Mouse (Mus musculus) heart, embryonic 14.5 days (tissue): Measurements from ENCODE around the gene Lin7a. TPM values are rescaled to one million over a fixed set of nuclear protein-coding genes. Genes with fewer than 3 reads are reported as not detected.

Experiments
- ATAC-seq: fragments of 200-750 bp; cut with Nextera tagmentation; 2 replicates; pipeline ENCODE4 v1.8.0; 2017; ENCODE audit warnings: low read depth, moderate TSS enrichment; ENCODE audit not compliant: insufficient number of reproducible peaks, insufficient read depth, low FRiP score
- H3K27ac ChIP-seq, 2 experiments: fragments of 200-500 bp in 1 of 2; fragments of 300-500 bp in 1 of 2; sonication (generic) in 1 of 2; replicated peaks in 1 of 2; 2 replicates each; pipeline ENCODE4 v1.5.1; 2012 to 2014; ENCODE audit warnings: low read depth in 2 of 2, low read length in 2 of 2, control low read depth in 1 of 2, mild to moderate bottlenecking in 1 of 2, mixed read lengths in 1 of 2; ENCODE audit not compliant: control insufficient read depth in 1 of 2, insufficient read depth in 1 of 2
- H3K27me3 ChIP-seq: fragments of 300-500 bp; sonication (generic); 2 replicates; pipeline ENCODE4 v1.6.1; 2014; ENCODE audit warnings: mild to moderate bottlenecking, low read length, control low read depth; ENCODE audit not compliant: control insufficient read depth, insufficient read depth
- H3K36me3 ChIP-seq: fragments of 300-500 bp; sonication (generic); 2 replicates; pipeline ENCODE4 v1.6.1; 2014; ENCODE audit warnings: mild to moderate bottlenecking, control low read depth, low read length, mixed read lengths; ENCODE audit not compliant: control insufficient read depth, insufficient read depth
- H3K4me1 ChIP-seq, 2 experiments: fragments of 200-500 bp in 1 of 2; fragments of 300-500 bp in 1 of 2; sonication (generic) in 1 of 2; 2 replicates each; pipeline ENCODE4 v1.6.1; 2012 to 2014; ENCODE audit warnings: low read length in 2 of 2, control low read depth in 1 of 2, mixed read lengths in 1 of 2; ENCODE audit not compliant: control insufficient read depth in 2 of 2, insufficient read depth in 2 of 2
- H3K4me2 ChIP-seq: fragments of 300-500 bp; sonication (generic); 2 replicates; pipeline ENCODE4 v1.6.1; 2014; ENCODE audit warnings: mild to moderate bottlenecking, low read length
- H3K4me3 ChIP-seq, 2 experiments: fragments of 200-500 bp in 1 of 2; fragments of 300-500 bp in 1 of 2; sonication (generic) in 1 of 2; 2 replicates each; pipeline ENCODE4 v1.5.1; 2012 to 2014; ENCODE audit warnings: low read length in 2 of 2, mild to moderate bottlenecking in 2 of 2, control low read depth in 1 of 2, low read depth in 1 of 2, moderate library complexity in 1 of 2; ENCODE audit not compliant: control insufficient read depth in 1 of 2, insufficient read depth in 1 of 2
- H3K9ac ChIP-seq: fragments of 300-500 bp; sonication (generic); 2 replicates; pipeline ENCODE4 v1.6.1; 2014; ENCODE audit warnings: mild to moderate bottlenecking, low read length
- H3K9me3 ChIP-seq: fragments of 300-500 bp; sonication (generic); 2 replicates; pipeline ENCODE4 v1.6.1; 2016; ENCODE audit warnings: low read length, control low read depth; ENCODE audit not compliant: control insufficient read depth
- WGBS: fragments of 180-500 bp; shearing (Covaris S2); extraction: QIAGEN DNeasy Blood & Tissue Kit; methylation state at CpG from one replicate; pipeline ENCODE4 v1.1.7; 2014; 5-methylcytosine and 5-hydroxymethylcytosine counted together
- polyA plus RNA-seq: library from polyadenylated mRNA; unstranded; fragments of >200 nt; fragmentation: Nextera tagmentation; extraction: Ambion mirVana; gene quantifications from 2 replicates; pipeline ENCODE4 v1.2.1, GENCODE M21; 2014

Lin7a gene
- polyA plus RNA-seq, 1 experiment from 2014 or later, result 2.5 TPM

DNA sequence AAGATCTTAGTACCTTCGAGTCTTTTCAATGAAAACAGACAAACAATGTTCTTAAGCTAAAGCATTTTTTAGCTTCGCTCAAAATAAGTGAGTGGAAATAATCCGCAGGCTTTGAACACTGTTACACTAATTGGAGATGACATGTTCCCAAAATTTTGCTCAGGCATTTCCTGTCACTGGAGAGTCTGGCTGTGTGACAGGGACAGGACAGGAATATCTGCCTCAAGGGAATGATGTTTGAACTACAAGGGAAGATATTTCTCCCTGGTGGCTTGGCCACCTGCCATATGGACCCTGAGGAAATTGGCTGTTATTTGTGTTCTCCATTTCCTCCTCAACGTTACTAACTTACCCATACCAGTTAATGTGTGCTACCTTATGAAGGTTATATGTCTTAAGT lies 90.1 kb downstream of the Lin7a start:
- H3K4me2 ChIP-seq, result no peak overlapping the region
- H3K27me3 ChIP-seq, result no peaks in the 10 kb centered on the region
- H3K4me3 ChIP-seq, result no peak overlapping the region
- 53% methylated on average over 4 of the region's 4 CpGs for WGBS
- no peaks in the 10 kb centered on the region for H3K36me3 ChIP-seq
- 0 out of 4 replicates have a peak, but pooled peaks cover 0 to 3% of the 10 kb centered on the region in 2 experiments for H3K4me1 ChIP-seq
- ATAC-seq, result no peak
- no peak overlapping the region for H3K27ac ChIP-seq
- H3K9ac ChIP-seq, result no peak overlapping the region
- no peaks in the 10 kb centered on the region for H3K9me3 ChIP-seq

DNA sequence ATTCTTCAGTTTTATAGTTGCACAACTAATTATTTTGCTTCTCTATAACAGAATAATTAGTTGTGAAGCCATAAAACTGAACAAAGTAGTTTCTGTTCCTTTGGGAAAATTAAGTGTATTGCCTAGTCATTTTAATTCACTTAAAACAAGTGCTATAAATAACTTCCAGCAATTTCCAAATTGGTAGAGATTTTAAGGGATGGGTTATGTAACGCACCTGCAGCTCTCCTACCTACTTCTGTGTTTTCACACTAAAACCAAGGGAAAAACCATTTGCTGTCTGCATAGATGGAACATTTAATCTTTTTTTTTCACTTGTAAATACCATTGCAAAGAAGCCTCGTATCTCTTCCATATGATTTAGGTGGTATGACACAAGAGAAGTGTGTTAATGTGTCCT lies 90.5 kb downstream of the Lin7a start:
- no peaks in the 10 kb centered on the region for H3K27me3 ChIP-seq
- no peak overlapping the region for H3K27ac ChIP-seq
- 89% methylated on average over 2 of the region's 2 CpGs for WGBS
- H3K36me3 ChIP-seq, result no peaks in the 10 kb centered on the region
- 0 out of 4 replicates have a peak, but pooled peaks cover 0 to 3% of the 10 kb centered on the region in 2 experiments for H3K4me1 ChIP-seq
- H3K4me2 ChIP-seq, result no peak overlapping the region
- H3K9ac ChIP-seq, result no peak overlapping the region
- no peak overlapping the region for H3K4me3 ChIP-seq
- H3K9me3 ChIP-seq, result no peaks in the 10 kb centered on the region
- ATAC-seq, result no peak

DNA sequence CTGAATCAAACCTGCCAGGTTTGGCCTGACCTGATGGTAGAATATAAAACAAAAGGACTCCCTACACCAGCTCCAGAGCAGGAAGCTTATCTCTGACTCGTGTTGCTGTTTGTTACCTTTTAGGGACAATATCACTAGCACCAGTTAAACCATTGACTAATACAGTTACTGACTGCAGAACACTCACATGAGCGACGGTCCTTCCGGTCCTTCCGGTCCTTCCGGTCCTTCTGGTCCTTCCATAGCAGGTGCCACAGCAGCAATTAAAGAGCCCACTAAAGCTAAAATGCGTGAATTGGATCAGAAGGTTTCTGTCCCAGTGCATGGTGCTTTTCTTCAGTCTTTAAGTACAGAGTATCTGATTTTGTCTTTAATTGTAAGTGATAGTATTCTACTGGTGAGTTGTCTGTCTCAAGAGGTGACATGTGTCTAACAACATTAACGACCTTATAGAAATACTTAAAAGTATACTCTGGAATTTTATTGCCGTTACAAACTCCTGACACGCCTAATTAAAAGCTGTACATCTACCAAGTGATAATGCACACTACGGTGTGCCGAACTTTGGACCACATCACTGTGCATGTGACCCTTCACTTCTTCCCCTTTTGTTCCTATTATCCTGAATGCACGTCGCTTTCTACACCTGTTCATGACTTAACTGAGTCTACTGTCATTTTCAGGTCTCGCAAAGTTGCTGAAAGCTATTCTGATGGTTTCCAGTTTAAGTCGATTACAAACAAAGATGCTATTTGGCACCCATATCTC lies 91.7 kb downstream of the Lin7a start:
- no peaks in the 10 kb centered on the region for H3K9me3 ChIP-seq
- no peak overlapping the region for H3K27ac ChIP-seq
- no peak overlapping the region for H3K4me2 ChIP-seq
- H3K9ac ChIP-seq, result no peak overlapping the region
- H3K4me3 ChIP-seq, result no peak overlapping the region
- H3K27me3 ChIP-seq, result no peaks in the 10 kb centered on the region
- no peaks in the 10 kb centered on the region for H3K36me3 ChIP-seq
- WGBS, result 87% methylated on average over 16 of the region's 16 CpGs
- H3K4me1 ChIP-seq, result 0 out of 4 replicates have a peak, but pooled peaks cover 0 to 3% of the 10 kb centered on the region in 2 experiments
- no peak for ATAC-seq

GRCm38 (mm10) chr10:107377218-107377617 lies 105.7 kb downstream of the Lin7a start:
- no peak overlapping the region for H3K9ac ChIP-seq
- WGBS, result 56% methylated on average over 2 of the region's 2 CpGs
- no peaks in the 10 kb centered on the region for H3K9me3 ChIP-seq
- H3K4me1 ChIP-seq, result no peaks in the 10 kb centered on the region
- H3K4me3 ChIP-seq, result no peak overlapping the region
- ATAC-seq, result no peak
- H3K27me3 ChIP-seq, result no peaks in the 10 kb centered on the region
- no peak overlapping the region for H3K27ac ChIP-seq
- no peak overlapping the region for H3K4me2 ChIP-seq
- no peaks in the 10 kb centered on the region for H3K36me3 ChIP-seq

GRCm38 (mm10) chr10:107381143-107381746 lies 109.8 kb downstream of the Lin7a start:
- no peaks in the 10 kb centered on the region for H3K36me3 ChIP-seq
- no peaks in the 10 kb centered on the region for H3K4me1 ChIP-seq
- H3K4me3 ChIP-seq, result no peak overlapping the region
- no peaks in the 10 kb centered on the region for H3K27me3 ChIP-seq
- WGBS, result 81% methylated on average over 4 of the region's 4 CpGs
- no peak for ATAC-seq
- H3K4me2 ChIP-seq, result no peak overlapping the region
- no peak overlapping the region for H3K27ac ChIP-seq
- no peak overlapping the region for H3K9ac ChIP-seq
- H3K9me3 ChIP-seq, result no peaks in the 10 kb centered on the region

GRCm38 (mm10) chr10:107383825-107384224 lies 112.3 kb downstream of the Lin7a start:
- H3K9me3 ChIP-seq, result no peaks in the 10 kb centered on the region
- H3K4me3 ChIP-seq, result no peak overlapping the region
- H3K27ac ChIP-seq, result no peak overlapping the region
- H3K36me3 ChIP-seq, result no peaks in the 10 kb centered on the region
- no peaks in the 10 kb centered on the region for H3K4me1 ChIP-seq
- no peak overlapping the region for H3K4me2 ChIP-seq
- H3K27me3 ChIP-seq, result no peaks in the 10 kb centered on the region
- ATAC-seq, result no peak
- no peak overlapping the region for H3K9ac ChIP-seq

DNA sequence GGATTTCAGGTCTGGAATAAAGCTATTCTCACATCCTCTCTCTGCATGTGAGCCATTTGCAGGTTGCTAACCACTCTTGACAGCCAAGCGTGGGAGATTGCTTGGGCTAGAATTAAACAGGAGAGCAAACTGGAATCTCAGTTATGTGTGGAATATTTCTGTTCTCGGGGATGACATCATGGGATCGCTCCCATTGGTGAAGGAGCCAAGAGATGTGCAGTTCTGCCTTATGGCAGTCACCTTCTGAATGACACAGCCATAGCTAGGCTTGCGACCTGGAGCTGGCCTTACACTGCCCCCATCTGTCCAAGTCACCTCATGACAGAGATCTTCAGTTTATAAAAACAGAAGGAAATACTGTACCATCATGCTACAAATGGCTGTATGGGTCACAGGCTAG lies 118.0 kb downstream of the Lin7a start:
- no peak for ATAC-seq
- H3K4me1 ChIP-seq, result peaks cover 0 to 2% of the 10 kb centered on the region in 2 experiments; a peak in 1 of 4 replicates
- WGBS, result 26% methylated on average over 4 of the region's 4 CpGs

More for the DNA sequence above, 118.0 kb downstream of the Lin7a start:
- no peak overlapping the region for H3K4me3 ChIP-seq
- no peaks in the 10 kb centered on the region for H3K9me3 ChIP-seq
- no peak overlapping the region for H3K27ac ChIP-seq
- no peak overlapping the region for H3K9ac ChIP-seq
- no peak overlapping the region for H3K4me2 ChIP-seq
- no peaks in the 10 kb centered on the region for H3K36me3 ChIP-seq
- H3K27me3 ChIP-seq, result no peaks in the 10 kb centered on the region
